Mouse (Mus musculus): ENCODE data around the gene Sod3. TPM values are rescaled to one million over a fixed set of nuclear protein-coding genes. Genes with fewer than 3 reads are reported as not detected.

Sod3 gene
- polyA plus RNA-seq, 1 experiment from 2014 or later, result 0.65 TPM

GRCm38 (mm10) chr5:52388092-52388749 lies 24.6 kb downstream of the Sod3 start:
- Histone ChIP-seq H3K4me2 (ENCODE audit: low read length) (no peak overlapping the region), H3K27ac (ENCODE audit: low read depth) (no peak overlapping the region), H3K27me3 (replicated peaks; ENCODE audit: control insufficient read depth, insufficient read depth, low read length) (no peaks in the 10 kb centered on the region), H3K4me1 (replicated peaks; ENCODE audit: control insufficient read depth, insufficient read depth, low read length) (no peaks in the 10 kb centered on the region), H3K9me3 (ENCODE audit: control insufficient read depth, low read length) (no peaks in the 10 kb centered on the region), H3K36me3 (ENCODE audit: control insufficient read depth, insufficient read depth, low read length) (no peaks in the 10 kb centered on the region), H3K4me3 (ENCODE audit: low read depth, low read length) (no peak overlapping the region), H3K9ac (ENCODE audit: low read length) (no peak overlapping the region)
- ATAC-seq (replicated peaks; ENCODE audit: low FRiP score, low TSS enrichment, low read depth) (no peak), DNase-seq (ENCODE audit: low spot score) (no peak)
- 66% methylated on average over 7 of the region's 7 CpGs for WGBS

GRCm38 (mm10) chr5:52390381-52390780 lies 26.8 kb downstream of the Sod3 start:
- Histone ChIP-seq H3K4me1 (replicated peaks; ENCODE audit: control insufficient read depth, insufficient read depth, low read length) (no peaks in the 10 kb centered on the region), H3K27me3 (replicated peaks; ENCODE audit: control insufficient read depth, insufficient read depth, low read length) (no peaks in the 10 kb centered on the region), H3K4me2 (ENCODE audit: low read length) (no peak overlapping the region), H3K9me3 (ENCODE audit: control insufficient read depth, low read length) (no peaks in the 10 kb centered on the region), H3K9ac (ENCODE audit: low read length) (no peak overlapping the region), H3K27ac (ENCODE audit: low read depth) (no peak overlapping the region), H3K36me3 (ENCODE audit: control insufficient read depth, insufficient read depth, low read length) (no peaks in the 10 kb centered on the region), H3K4me3 (ENCODE audit: low read depth, low read length) (no peak overlapping the region)
- DNase-seq (ENCODE audit: low spot score) (no peak), ATAC-seq (replicated peaks; ENCODE audit: low FRiP score, low TSS enrichment, low read depth) (no peak)
- WGBS, result 89% methylated on average over 6 of the region's 6 CpGs

- H3K9me3 ChIP-seq (ENCODE audit: control insufficient read depth, low read length), result no peaks in the 10 kb centered on the region
- no peak overlapping the region for H3K4me2 ChIP-seq (ENCODE audit: low read length)
- no peaks in the 10 kb centered on the region for H3K4me1 ChIP-seq (replicated peaks; ENCODE audit: control insufficient read depth, insufficient read depth, low read length)
- H3K4me3 ChIP-seq (ENCODE audit: low read depth, low read length), result no peak overlapping the region
- DNase-seq (ENCODE audit: low spot score) (no peak), ATAC-seq (replicated peaks; ENCODE audit: low FRiP score, low TSS enrichment, low read depth) (no peak)
- no peaks in the 10 kb centered on the region for H3K27me3 ChIP-seq (replicated peaks; ENCODE audit: control insufficient read depth, insufficient read depth, low read length)
- H3K27ac ChIP-seq (ENCODE audit: low read depth), result no peak overlapping the region
- H3K9ac ChIP-seq (ENCODE audit: low read length), result no peak overlapping the region
- H3K36me3 ChIP-seq (ENCODE audit: control insufficient read depth, insufficient read depth, low read length), result no peaks in the 10 kb centered on the region
- 70% methylated on average over 16 of the region's 16 CpGs for whole genome bisulfite sequencing
Measured at GRCm38 (mm10) chr5:52391471-52391870, 27.9 kb downstream of the Sod3 start.

GRCm38 (mm10) chr5:52393756-52394155 lies 30.2 kb downstream of the Sod3 start:
- Histone ChIP-seq H3K4me3 (ENCODE audit: low read depth, low read length) (no peak overlapping the region), H3K27ac (ENCODE audit: low read depth) (no peak overlapping the region), H3K27me3 (replicated peaks; ENCODE audit: control insufficient read depth, insufficient read depth, low read length) (no peaks in the 10 kb centered on the region), H3K36me3 (ENCODE audit: control insufficient read depth, insufficient read depth, low read length) (no peaks in the 10 kb centered on the region), H3K4me2 (ENCODE audit: low read length) (no peak overlapping the region), H3K4me1 (replicated peaks; ENCODE audit: control insufficient read depth, insufficient read depth, low read length) (no peaks in the 10 kb centered on the region), H3K9ac (ENCODE audit: low read length) (no peak overlapping the region), H3K9me3 (ENCODE audit: control insufficient read depth, low read length) (no peaks in the 10 kb centered on the region)
- WGBS, result 86% methylated on average over 4 of the region's 4 CpGs
- ATAC-seq (replicated peaks; ENCODE audit: low FRiP score, low TSS enrichment, low read depth) (no peak), DNase-seq (ENCODE audit: low spot score) (no peak)

- Histone ChIP-seq H3K4me2 (ENCODE audit: low read length) (no peak overlapping the region), H3K27ac (ENCODE audit: low read depth) (no peak overlapping the region), H3K27me3 (replicated peaks; ENCODE audit: control insufficient read depth, insufficient read depth, low read length) (no peaks in the 10 kb centered on the region), H3K4me3 (ENCODE audit: low read depth, low read length) (no peak overlapping the region), H3K9me3 (ENCODE audit: control insufficient read depth, low read length) (no peaks in the 10 kb centered on the region), H3K9ac (ENCODE audit: low read length) (no peak overlapping the region), H3K4me1 (replicated peaks; ENCODE audit: control insufficient read depth, insufficient read depth, low read length) (no peaks in the 10 kb centered on the region; the same call in 1 of the 2 replicates), H3K36me3 (ENCODE audit: control insufficient read depth, insufficient read depth, low read length) (no peaks in the 10 kb centered on the region)
- 78% methylated on average over 8 of the region's 8 CpGs for WGBS
- DNase-seq (ENCODE audit: low spot score) (no peak), ATAC-seq (replicated peaks; ENCODE audit: low FRiP score, low TSS enrichment, low read depth) (no peak)
Measured at GRCm38 (mm10) chr5:52404373-52404772, 40.8 kb downstream of the Sod3 start.

GRCm38 (mm10) chr5:52408668-52409315 lies 45.2 kb downstream of the Sod3 start:
- H3K27me3 ChIP-seq (replicated peaks; ENCODE audit: control insufficient read depth, insufficient read depth, low read length), result no peaks in the 10 kb centered on the region
- ATAC-seq (replicated peaks; ENCODE audit: low FRiP score, low TSS enrichment, low read depth) (no peak), DNase-seq (ENCODE audit: low spot score) (no peak)
- H3K4me3 ChIP-seq (ENCODE audit: low read depth, low read length), result no peak overlapping the region
- H3K9me3 ChIP-seq (ENCODE audit: control insufficient read depth, low read length), result no peaks in the 10 kb centered on the region
- no peak overlapping the region for H3K9ac ChIP-seq (ENCODE audit: low read length)
- H3K4me1 ChIP-seq (replicated peaks; ENCODE audit: control insufficient read depth, insufficient read depth, low read length), result no peaks in the 10 kb centered on the region; the same call in 1 of the 2 replicates
- no peaks in the 10 kb centered on the region for H3K36me3 ChIP-seq (ENCODE audit: control insufficient read depth, insufficient read depth, low read length)
- no peak overlapping the region for H3K4me2 ChIP-seq (ENCODE audit: low read length)
- H3K27ac ChIP-seq (ENCODE audit: low read depth), result no peak overlapping the region
- WGBS, result 70% methylated on average over 7 of the region's 7 CpGs

GRCm38 (mm10) chr5:52410197-52410596 lies 46.6 kb downstream of the Sod3 start:
- DNase-seq (ENCODE audit: low spot score) (no peak), ATAC-seq (replicated peaks; ENCODE audit: low FRiP score, low TSS enrichment, low read depth) (no peak)
- no peak overlapping the region for H3K27ac ChIP-seq (ENCODE audit: low read depth)
- H3K36me3 ChIP-seq (ENCODE audit: control insufficient read depth, insufficient read depth, low read length), result no peaks in the 10 kb centered on the region
- H3K4me2 ChIP-seq (ENCODE audit: low read length), result no peak overlapping the region
- H3K27me3 ChIP-seq (replicated peaks; ENCODE audit: control insufficient read depth, insufficient read depth, low read length), result no peaks in the 10 kb centered on the region
- H3K9ac ChIP-seq (ENCODE audit: low read length), result no peak overlapping the region
- no peaks in the 10 kb centered on the region; the same call in 1 of the 2 replicates for H3K4me1 ChIP-seq (replicated peaks; ENCODE audit: control insufficient read depth, insufficient read depth, low read length)
- no peaks in the 10 kb centered on the region for H3K9me3 ChIP-seq (ENCODE audit: control insufficient read depth, low read length)
- 62% methylated on average over 12 of the region's 12 CpGs for WGBS
- H3K4me3 ChIP-seq (ENCODE audit: low read depth, low read length), result no peak overlapping the region

- no peaks in the 10 kb centered on the region; the same call in 1 of the 2 replicates for H3K4me1 ChIP-seq (replicated peaks; ENCODE audit: control insufficient read depth, insufficient read depth, low read length)
- no peak for ATAC-seq (replicated peaks; ENCODE audit: low FRiP score, low TSS enrichment, low read depth)
Measured at GRCm38 (mm10) chr5:52411567-52411966, 48.0 kb downstream of the Sod3 start.

GRCm38 (mm10) chr5:52415193-52415592 lies 51.6 kb downstream of the Sod3 start:
- Histone ChIP-seq H3K4me1 (replicated peaks; ENCODE audit: control insufficient read depth, insufficient read depth, low read length) (no peaks in the 10 kb centered on the region), H3K27ac (ENCODE audit: low read depth) (no peak overlapping the region), H3K9ac (ENCODE audit: low read length) (no peak overlapping the region), H3K27me3 (replicated peaks; ENCODE audit: control insufficient read depth, insufficient read depth, low read length) (no peaks in the 10 kb centered on the region), H3K4me3 (ENCODE audit: low read depth, low read length) (no peak overlapping the region), H3K4me2 (ENCODE audit: low read length) (no peak overlapping the region), H3K9me3 (ENCODE audit: control insufficient read depth, low read length) (no peaks in the 10 kb centered on the region), H3K36me3 (ENCODE audit: control insufficient read depth, insufficient read depth, low read length) (no peaks in the 10 kb centered on the region)
- ATAC-seq (replicated peaks; ENCODE audit: low FRiP score, low TSS enrichment, low read depth) (no peak), DNase-seq (ENCODE audit: low spot score) (no peak)
- 87% methylated on average over 1 of the region's 1 CpGs for WGBS

More at GRCm38 (mm10) chr5:52411567-52411966, 48.0 kb downstream of the Sod3 start:
- DNase-seq (ENCODE audit: low spot score), result peak; percentile 77
- Histone ChIP-seq H3K9me3 (ENCODE audit: control insufficient read depth, low read length) (no peaks in the 10 kb centered on the region), H3K4me2 (ENCODE audit: low read length) (no peak overlapping the region), H3K27ac (ENCODE audit: low read depth) (no peak overlapping the region), H3K36me3 (ENCODE audit: control insufficient read depth, insufficient read depth, low read length) (no peaks in the 10 kb centered on the region), H3K9ac (ENCODE audit: low read length) (no peak overlapping the region), H3K4me3 (ENCODE audit: low read depth, low read length) (no peak overlapping the region), H3K27me3 (replicated peaks; ENCODE audit: control insufficient read depth, insufficient read depth, low read length) (no peaks in the 10 kb centered on the region)
- 70% methylated on average over 3 of the region's 3 CpGs for WGBS

All from intestine, embryonic 14.5 days (tissue).